Mouse (Mus musculus) liver, postnatal 0 days (tissue): ENCODE results near the gene Myo15b.

Source experiments
- CTCF ChIP-seq: sonication (generic); IDR thresholded peaks from 2 replicates; pipeline ENCODE4 v1.5.1; 2016; ENCODE audit warnings: antibody characterized with exemption, low read depth
- EP300 ChIP-seq: IDR thresholded peaks from 2 replicates; pipeline ENCODE4 v1.6.1; 2016; ENCODE audit warnings: antibody characterized with exemption, low read depth, mild to moderate bottlenecking

- TF ChIP-seq CTCF (no peak), EP300 (no peak)
Measured at GRCm38 (mm10) chr11:115884361-115884760, 26.2 kb downstream of the Myo15b start.
